Mouse (Mus musculus) lung, postnatal 0 days (tissue): ENCODE measurements at regions not wholly inside any gene's neighbourhood (a gene's known extent, or its start where the extent isn't known, plus 50 kb on each side); places are given as distances from the start of the nearest gene placed in this dataset.

Source experiments
- ATAC-seq: fragments of 200-750 bp; cut with Nextera tagmentation; 2 replicates; pipeline ENCODE4 v1.8.0; 2017; ENCODE audit warnings: moderate library complexity
- DNase-seq: peaks from one replicate; pipeline ENCODE4 v3.0.0-alpha.2; 2016; ENCODE audit warnings: low spot score
- H3K27ac ChIP-seq: fragments of 300-500 bp; sonication (generic); 2 replicates; pipeline ENCODE4 v1.5.1; 2014; ENCODE audit warnings: antibody characterized with exemption, mild to moderate bottlenecking, low read length, mixed read lengths
- H3K27me3 ChIP-seq: fragments of 300-500 bp; sonication (generic); replicated peaks from 2 replicates; pipeline ENCODE4 v1.6.1; 2014; ENCODE audit warnings: low read length, mixed read lengths; ENCODE audit not compliant: insufficient read depth
- H3K36me3 ChIP-seq: fragments of 300-500 bp; sonication (generic); 2 replicates; pipeline ENCODE4 v1.6.1; 2014; ENCODE audit warnings: low read length, mixed read lengths; ENCODE audit not compliant: insufficient read depth
- H3K4me1 ChIP-seq: fragments of 300-500 bp; sonication (generic); 2 replicates; pipeline ENCODE4 v1.6.1; 2014; ENCODE audit warnings: antibody characterized with exemption, low read depth, low read length, mixed read lengths; ENCODE audit not compliant: insufficient read depth
- H3K4me2 ChIP-seq: fragments of 300-500 bp; sonication (generic); replicated peaks from 2 replicates; pipeline ENCODE4 v1.6.1; 2014; ENCODE audit warnings: low read depth, mild to moderate bottlenecking, low read length, moderate library complexity, mixed read lengths
- H3K4me3 ChIP-seq: fragments of 300-500 bp; sonication (generic); 2 replicates; pipeline ENCODE4 v1.5.1; 2014; ENCODE audit warnings: low read depth, low read length
- H3K9ac ChIP-seq: fragments of 300-500 bp; sonication (generic); replicated peaks from 2 replicates; pipeline ENCODE4 v1.6.1; 2014; ENCODE audit warnings: low read depth, mild to moderate bottlenecking
- H3K9me3 ChIP-seq: fragments of 300-500 bp; sonication (generic); 2 replicates; pipeline ENCODE4 v1.6.1; 2016; ENCODE audit warnings: low read length, mixed read lengths
- CTCF ChIP-seq: IDR thresholded peaks from 2 replicates; pipeline ENCODE4 v1.5.1; 2016; ENCODE audit warnings: antibody characterized with exemption, mild to moderate bottlenecking
- EP300 ChIP-seq: IDR thresholded peaks from 2 replicates; pipeline ENCODE4 v1.6.1; 2016; ENCODE audit warnings: antibody characterized with exemption, mild to moderate bottlenecking, control low read depth
- WGBS: fragments of 180-500 bp; shearing (Covaris S2); extraction: QIAGEN DNeasy Blood & Tissue Kit; methylation state at CpG from one replicate; pipeline ENCODE4 v1.1.7; 2014; 5-methylcytosine and 5-hydroxymethylcytosine counted together

DNA sequence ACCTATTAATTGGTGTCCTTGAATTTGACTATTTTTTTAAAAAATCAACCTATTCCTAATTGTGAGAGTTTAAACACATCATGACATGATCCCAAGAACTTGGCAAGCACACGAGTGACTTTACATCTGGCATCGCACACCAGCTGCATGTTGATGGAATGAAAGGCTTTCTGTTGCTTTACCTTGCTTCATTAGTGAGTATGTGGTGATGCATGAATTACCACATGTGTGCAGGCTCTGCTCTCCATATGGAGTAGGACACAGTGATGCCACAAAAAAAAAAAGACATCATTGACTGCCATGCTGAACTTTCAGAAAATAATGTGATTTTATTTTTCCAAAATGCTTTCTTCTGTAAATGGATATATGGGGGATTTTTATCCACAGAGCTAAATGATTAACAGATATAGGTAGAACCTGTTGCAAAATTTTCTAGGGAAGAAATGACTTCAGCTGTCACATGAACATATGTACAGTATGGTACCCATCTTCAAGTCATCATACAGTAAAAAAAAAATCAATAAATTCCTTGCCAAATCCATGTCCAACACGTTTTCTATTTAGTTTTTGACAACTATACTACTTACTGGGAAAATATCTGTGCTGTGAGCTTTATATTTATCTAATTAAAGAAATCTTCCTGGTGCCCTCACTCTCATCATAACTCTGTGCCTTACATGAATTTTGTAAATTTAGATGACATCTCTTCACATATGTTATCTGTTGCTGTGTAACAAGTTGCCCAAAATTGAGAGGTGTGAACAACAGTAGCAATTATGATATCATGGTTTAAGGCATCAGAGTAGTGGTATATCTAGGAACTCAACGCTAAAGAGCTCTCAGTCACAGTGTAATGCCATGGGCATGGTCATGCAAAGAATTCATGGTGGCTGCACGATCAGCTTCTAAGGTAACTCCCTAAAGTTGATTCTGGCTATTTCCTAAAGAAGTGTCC, 84.0 kb upstream of the Arrdc3 start:
- WGBS: 73% methylated on average over 5 of the region's 5 CpGs
- Histone ChIP-seq H3K9ac (no peak overlapping the region), H3K27ac (no peak overlapping the region), H3K9me3 (no peaks in the 10 kb centered on the region), H3K36me3 (no peaks in the 10 kb centered on the region), H3K4me3 (no peak overlapping the region), H3K4me1 (no peaks in the 10 kb centered on the region), H3K27me3 (no peaks in the 10 kb centered on the region), H3K4me2 (no peak overlapping the region)
- no peak for ATAC-seq
- no peak for TF ChIP-seq CTCF
- no peak for TF ChIP-seq EP300
- DNase-seq: no peak

DNA sequence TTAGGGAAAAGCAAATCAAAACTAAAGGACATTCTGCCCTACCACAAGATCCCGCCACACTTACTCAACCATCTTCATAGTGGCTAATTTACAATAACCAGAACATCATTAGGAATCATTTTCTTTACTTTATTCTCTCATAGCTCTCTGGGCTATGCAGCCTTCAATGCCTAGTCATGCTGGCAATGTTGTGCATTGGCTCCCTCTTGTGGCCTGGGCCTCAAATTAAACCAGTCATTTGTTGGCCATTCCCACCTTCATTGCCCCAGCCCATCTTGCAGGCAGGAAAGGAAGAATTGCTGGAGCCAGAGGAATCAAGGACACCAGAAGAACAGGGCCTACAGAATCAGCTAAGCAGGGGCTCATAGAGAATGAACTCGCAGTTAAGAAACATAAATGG, 77.0 kb upstream of the Arrdc3 start:
- DNase-seq (peak; percentile 23), ATAC-seq (no peak)
- H3K27me3 ChIP-seq: no peaks in the 10 kb centered on the region
- H3K4me3 ChIP-seq: no peak overlapping the region
- H3K36me3 ChIP-seq: no peaks in the 10 kb centered on the region
- H3K4me1 ChIP-seq: no peaks in the 10 kb centered on the region
- WGBS: 32% methylated on average over 2 of the region's 2 CpGs
- no peak overlapping the region for H3K27ac ChIP-seq
- H3K9ac ChIP-seq: no peak overlapping the region
- no peaks in the 10 kb centered on the region for H3K9me3 ChIP-seq
- TF ChIP-seq CTCF (peak; percentile 75), EP300 (no peak)
- no peak overlapping the region for H3K4me2 ChIP-seq

DNA sequence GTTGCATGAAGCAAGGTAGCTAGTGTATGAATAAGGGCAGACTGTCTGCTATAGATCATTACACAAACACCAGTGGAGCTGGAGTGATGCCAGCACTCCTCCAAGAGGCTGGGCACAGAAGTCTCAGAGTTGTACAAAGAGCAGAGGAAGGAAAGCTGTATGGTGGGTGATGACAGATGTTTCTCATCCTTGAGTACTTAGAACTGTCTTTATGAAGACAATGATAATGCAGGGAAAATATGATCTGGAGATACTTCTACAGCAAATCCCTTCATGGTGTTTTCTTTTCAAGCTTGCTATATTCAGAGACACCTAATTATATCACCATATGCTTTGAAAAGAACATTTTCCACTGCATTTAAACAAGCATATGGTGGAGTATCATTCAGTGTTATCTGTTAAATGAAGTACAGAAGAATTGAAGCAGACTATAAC, 56.1 kb upstream of the Arrdc3 start:
- no peaks in the 10 kb centered on the region for H3K4me1 ChIP-seq
- no peaks in the 10 kb centered on the region for H3K9me3 ChIP-seq
- H3K9ac ChIP-seq: no peak overlapping the region
- H3K4me2 ChIP-seq: no peak overlapping the region
- no peaks in the 10 kb centered on the region for H3K27me3 ChIP-seq
- DNase-seq: peak; percentile 68
- peak; percentile 78 for ATAC-seq
- no peak overlapping the region for H3K4me3 ChIP-seq
- H3K27ac ChIP-seq: no peak overlapping the region
- no peaks in the 10 kb centered on the region for H3K36me3 ChIP-seq
- no peak for TF ChIP-seq EP300
- no peak for TF ChIP-seq CTCF
